Mouse (Mus musculus): ENCODE data around the gene Loxl4.

GRCm38 (mm10) chr19:42639544-42639943 lies 26.9 kb upstream of the Loxl4 start:
- no peak for TF ChIP-seq POLR2A (IDR thresholded peaks at IDR 0.05; ENCODE audit: low read depth, low read length)
- TF ChIP-seq CTCF (conservative IDR thresholded peaks at IDR 0.05; ENCODE audit: insufficient read depth, insufficient read length, low read depth, low read length), result no peak
